Mouse (Mus musculus) liver, embryonic 16.5 days (tissue): ENCODE measurements around the gene Trpm2. TPM values are rescaled to one million over a fixed set of nuclear protein-coding genes. Genes with fewer than 3 reads are reported as not detected.

Source experiments
- ATAC-seq: fragments of 200-750 bp; cut with Nextera tagmentation; 2 replicates; pipeline ENCODE4 v1.8.0; 2017; ENCODE audit warnings: low read depth, mild to moderate bottlenecking, moderate number of reproducible peaks, moderate library complexity
- H3K27ac ChIP-seq: fragments of 300-500 bp; sonication (generic); 2 replicates; pipeline ENCODE4 v1.5.1; 2014; ENCODE audit warnings: mild to moderate bottlenecking, low read length
- H3K27me3 ChIP-seq: fragments of 300-500 bp; sonication (generic); 2 replicates; pipeline ENCODE4 v1.6.1; 2014; ENCODE audit warnings: low read depth, low read length, mixed read lengths; ENCODE audit not compliant: control insufficient read depth, insufficient read depth
- H3K36me3 ChIP-seq: fragments of 300-500 bp; sonication (generic); 2 replicates; pipeline ENCODE4 v1.6.1; 2014; ENCODE audit warnings: mild to moderate bottlenecking; ENCODE audit not compliant: control insufficient read depth, insufficient read depth
- H3K4me1 ChIP-seq: fragments of 300-500 bp; sonication (generic); 2 replicates; pipeline ENCODE4 v1.6.1; 2014; ENCODE audit warnings: low read depth, low read length, mixed read lengths; ENCODE audit not compliant: control insufficient read depth
- H3K4me2 ChIP-seq: fragments of 300-500 bp; sonication (generic); 2 replicates; pipeline ENCODE4 v1.6.1; 2014; ENCODE audit warnings: low read depth, low read length, mixed read lengths
- H3K4me3 ChIP-seq: fragments of 300-500 bp; sonication (generic); 2 replicates; pipeline ENCODE4 v1.5.1; 2014; ENCODE audit warnings: low read depth, mild to moderate bottlenecking, low read length
- H3K9ac ChIP-seq: fragments of 300-500 bp; sonication (generic); 2 replicates; pipeline ENCODE4 v1.6.1; 2014; ENCODE audit warnings: low read depth, low read length
- H3K9me3 ChIP-seq: fragments of 300-500 bp; sonication (generic); replicated peaks from 2 replicates; pipeline ENCODE4 v1.6.1; 2016; ENCODE audit warnings: low read length; ENCODE audit not compliant: control insufficient read depth
- WGBS: fragments of 180-500 bp; shearing (Covaris S2); extraction: QIAGEN DNeasy Blood & Tissue Kit; methylation state at CpG from one replicate; pipeline ENCODE4 v1.1.7; 2014; ENCODE audit not compliant: insufficient replicate concordance; 5-methylcytosine and 5-hydroxymethylcytosine counted together
- polyA plus RNA-seq: library from polyadenylated mRNA; unstranded; fragments of >200 nt; fragmentation: Nextera tagmentation; extraction: Ambion mirVana; gene quantifications from 2 replicates; pipeline ENCODE4 v1.2.1, GENCODE M21; 2015

Trpm2 gene
- polyA plus RNA-seq, 1 experiment from 2014 or later = 2.7 TPM

DNA sequence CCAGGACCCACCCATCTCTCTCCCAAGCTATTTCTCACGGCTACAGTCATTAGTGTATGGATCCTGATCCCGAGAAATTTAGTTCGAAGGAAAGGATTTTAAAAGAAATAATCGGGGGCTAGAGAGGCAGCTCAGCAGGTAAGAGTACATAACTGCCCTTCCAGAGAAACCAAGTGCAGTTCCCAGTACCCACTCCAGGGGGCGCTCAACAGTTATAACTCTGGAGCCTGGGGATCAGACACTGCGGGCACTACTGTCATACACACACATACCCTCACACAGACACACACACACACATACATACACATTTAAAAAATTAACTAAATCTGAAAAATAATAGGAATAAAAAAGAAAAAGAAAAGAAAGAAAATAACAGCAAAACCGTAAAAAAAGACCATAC lies 44.2 kb downstream of the Trpm2 start:
- WGBS = 26% methylated on average over 7 of the region's 7 CpGs
- ATAC-seq = no peak
- H3K4me3 ChIP-seq = no peak overlapping the region
- no peak overlapping the region for H3K4me2 ChIP-seq
- no peaks in the 10 kb centered on the region for H3K36me3 ChIP-seq
- H3K4me1 ChIP-seq = no peaks in the 10 kb centered on the region
- H3K27me3 ChIP-seq = no peaks in the 10 kb centered on the region
- H3K9ac ChIP-seq = no peak overlapping the region
- no peak overlapping the region for H3K27ac ChIP-seq
- H3K9me3 ChIP-seq = no peaks in the 10 kb centered on the region

- no peaks in the 10 kb centered on the region for H3K27me3 ChIP-seq
- no peaks in the 10 kb centered on the region for H3K9me3 ChIP-seq
These were observed 47.7 kb downstream of the Trpm2 start for GRCm38 (mm10) chr10:77922681-77923080.

DNA sequence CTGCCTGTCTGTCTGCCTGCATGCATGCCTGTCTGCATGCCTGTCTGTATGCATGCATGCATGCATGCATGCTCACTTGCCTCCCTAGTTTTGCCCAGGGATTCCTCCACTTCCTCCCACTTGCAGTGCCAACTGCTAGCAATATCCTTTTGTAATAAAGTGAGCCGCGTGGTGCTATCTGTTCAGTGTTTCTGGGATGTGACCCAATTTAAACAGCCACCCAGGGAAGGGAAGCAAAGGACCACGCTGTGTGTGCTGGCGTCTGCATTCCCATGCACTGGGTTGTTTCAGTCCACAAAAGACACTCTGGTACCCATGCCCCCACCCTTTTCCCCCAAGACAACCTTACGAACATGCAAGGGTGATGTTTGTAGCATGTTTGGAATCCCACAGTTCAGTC lies 49.4 kb downstream of the Trpm2 start:
- Histone ChIP-seq H3K4me3 (no peak overlapping the region), H3K27ac (no peak overlapping the region), H3K9ac (no peak overlapping the region), H3K4me1 (no peaks in the 10 kb centered on the region), H3K9me3 (no peaks in the 10 kb centered on the region), H3K36me3 (no peaks in the 10 kb centered on the region), H3K4me2 (no peak overlapping the region), H3K27me3 (no peaks in the 10 kb centered on the region)
- ATAC-seq = no peak
- 56% methylated on average over 5 of the region's 5 CpGs for WGBS

More at GRCm38 (mm10) chr10:77922681-77923080, 47.7 kb downstream of the Trpm2 start:
- Histone ChIP-seq H3K4me1 (no peaks in the 10 kb centered on the region), H3K9ac (no peak overlapping the region), H3K4me2 (no peak overlapping the region), H3K27ac (no peak overlapping the region), H3K4me3 (no peak overlapping the region), H3K36me3 (no peaks in the 10 kb centered on the region)
- WGBS = 38% methylated on average over 4 of the region's 4 CpGs
- no peak for ATAC-seq

DNA sequence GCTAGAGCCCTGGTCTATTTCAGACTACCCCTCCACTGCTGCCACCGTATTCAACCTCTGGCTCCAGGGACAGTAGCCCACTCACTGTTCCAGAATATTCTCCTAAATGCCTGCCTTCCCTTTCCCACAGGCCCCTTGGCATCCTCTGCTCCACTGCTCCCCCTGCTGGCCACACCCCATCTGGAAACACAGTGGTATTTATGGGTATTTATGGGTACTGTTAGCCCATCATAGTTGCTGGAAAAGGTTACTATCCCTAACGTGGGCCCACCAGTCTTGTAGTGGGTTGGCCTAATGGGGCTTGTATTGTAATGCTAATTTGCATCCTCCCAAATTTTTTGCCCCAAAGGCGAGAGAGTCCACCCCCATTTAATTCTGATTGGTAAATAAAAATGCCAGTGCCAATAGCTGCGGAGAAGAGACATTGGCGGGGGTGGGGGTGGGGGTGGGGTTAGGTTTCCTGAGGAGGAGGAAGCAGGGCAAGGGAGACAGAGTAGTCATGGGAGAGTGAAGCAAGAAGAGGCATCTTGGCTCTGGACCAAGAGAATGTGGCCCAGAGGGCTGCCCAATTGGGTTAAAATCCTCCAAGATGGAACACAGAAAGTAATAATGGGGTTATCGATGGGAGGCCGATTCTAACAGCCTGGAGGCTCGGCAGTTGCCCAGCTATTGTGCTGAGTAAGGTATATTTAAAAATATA lies 53.6 kb downstream of the Trpm2 start:
- WGBS = 51% methylated on average over 8 of the region's 8 CpGs
- no peak overlapping the region for H3K27ac ChIP-seq
- no peak overlapping the region for H3K9ac ChIP-seq

DNA sequence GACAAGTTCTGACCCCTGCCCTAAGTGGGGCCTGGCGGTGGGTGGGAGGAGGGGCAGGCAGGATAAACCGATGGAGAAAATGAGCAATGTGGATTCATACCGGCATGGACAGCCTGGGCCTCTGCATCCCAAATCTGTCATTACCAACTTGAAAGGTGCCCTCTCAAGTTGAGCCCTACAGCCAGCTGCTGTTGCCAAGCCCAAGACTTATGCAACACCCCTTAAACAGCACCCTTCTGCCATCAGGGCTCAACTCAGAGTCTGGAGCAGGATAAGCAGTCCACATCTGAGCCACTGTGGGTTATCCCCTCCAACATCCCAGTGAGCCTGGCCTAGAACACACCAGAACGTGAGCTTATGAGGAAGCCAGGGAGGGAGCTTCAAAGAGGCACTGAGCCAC lies 57.1 kb downstream of the Trpm2 start:
- Histone ChIP-seq H3K4me1 (no peaks in the 10 kb centered on the region), H3K4me2 (no peak overlapping the region), H3K4me3 (no peak overlapping the region), H3K9me3 (no peaks in the 10 kb centered on the region), H3K27me3 (no peaks in the 10 kb centered on the region), H3K36me3 (no peaks in the 10 kb centered on the region), H3K9ac (no peak overlapping the region), H3K27ac (no peak overlapping the region)
- no peak for ATAC-seq
- 44% methylated on average over 4 of the region's 4 CpGs for WGBS

More for the DNA sequence above, 53.6 kb downstream of the Trpm2 start:
- Histone ChIP-seq H3K4me2 (no peak overlapping the region), H3K27me3 (no peaks in the 10 kb centered on the region), H3K4me1 (no peaks in the 10 kb centered on the region), H3K9me3 (no peaks in the 10 kb centered on the region), H3K4me3 (no peak overlapping the region), H3K36me3 (no peaks in the 10 kb centered on the region)
- ATAC-seq = no peak

- Histone ChIP-seq H3K9me3 (no peaks in the 10 kb centered on the region), H3K36me3 (no peaks in the 10 kb centered on the region), H3K4me2 (no peak overlapping the region), H3K4me3 (no peak overlapping the region), H3K4me1 (no peaks in the 10 kb centered on the region), H3K27me3 (no peaks in the 10 kb centered on the region), H3K27ac (no peak overlapping the region), H3K9ac (no peak overlapping the region)
- no peak for ATAC-seq
- 48% methylated on average over 7 of the region's 7 CpGs for WGBS
These were observed 57.8 kb downstream of the Trpm2 start for GRCm38 (mm10) chr10:77912605-77913004.

DNA sequence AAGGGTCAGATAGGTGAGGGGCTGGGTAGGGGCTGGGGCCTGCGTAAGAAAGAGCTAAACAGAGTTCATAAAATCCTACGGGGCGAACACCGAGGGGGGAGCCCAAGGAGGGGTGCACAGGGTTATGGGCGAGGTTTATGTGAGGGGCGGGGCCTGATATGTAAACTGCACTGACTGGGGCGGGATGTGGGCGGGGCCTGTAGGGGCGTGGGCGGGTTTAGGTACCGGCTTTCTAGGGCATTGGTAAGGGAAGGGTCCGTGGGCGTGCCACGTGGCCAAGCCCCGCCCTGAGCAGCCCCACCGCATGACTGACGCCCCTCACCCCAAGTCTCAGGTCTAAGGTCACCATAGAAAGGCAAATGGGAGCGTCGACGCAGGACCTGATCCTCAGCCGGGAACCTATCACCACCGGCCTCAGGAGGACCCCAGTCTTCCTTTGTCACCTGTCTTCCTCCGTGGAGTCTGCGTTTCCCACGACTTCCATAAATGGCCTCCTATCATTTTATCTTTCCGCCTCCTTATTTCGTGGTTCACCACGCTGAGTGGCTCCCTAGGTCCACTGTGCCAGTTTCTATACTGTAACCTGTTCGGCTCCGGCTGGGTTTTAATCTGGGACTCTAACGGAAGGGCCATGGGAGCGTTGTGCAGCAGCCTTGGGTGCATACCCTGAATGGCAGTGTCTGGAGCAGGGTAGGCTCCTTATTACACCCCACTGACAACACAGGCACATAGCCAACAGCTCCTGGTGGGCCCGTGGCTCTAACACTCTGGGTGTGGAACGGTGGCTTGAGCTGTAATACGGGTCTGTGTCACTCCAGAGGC lies 67.3 kb downstream of the Trpm2 start:
- ATAC-seq = peak; percentile 66
- peaks cover 16% of the 10 kb centered on the region for H3K27me3 ChIP-seq
- H3K4me1 ChIP-seq = peaks cover 6% of the 10 kb centered on the region
- peak overlapping the region; percentile 55 for H3K4me2 ChIP-seq
- H3K36me3 ChIP-seq = no peaks in the 10 kb centered on the region
- WGBS = 5% methylated on average over 35 of the region's 35 CpGs
- H3K27ac ChIP-seq = no peak overlapping the region
- H3K9ac ChIP-seq = no peak overlapping the region
- H3K4me3 ChIP-seq = peak overlapping the region; percentile 64
- H3K9me3 ChIP-seq = no peaks in the 10 kb centered on the region

GRCm38 (mm10) chr10:77902211-77902893 lies 68.0 kb downstream of the Trpm2 start, which contains the start of gene Lrrc3:
Lrrc3 (minus strand) TSS chr10:77902536.
- no peaks in the 10 kb centered on the region for H3K9me3 ChIP-seq
- H3K4me2 ChIP-seq = peak within 1 kb of the TSS; percentile 55
- peak; percentile 73 for ATAC-seq
- WGBS = 1% methylated on average over 44 of the region's 46 CpGs
- no peaks in the 10 kb centered on the region for H3K36me3 ChIP-seq
- peak within 1 kb of the TSS; percentile 59 for H3K9ac ChIP-seq
- peaks cover 6% of the 10 kb centered on the region for H3K4me1 ChIP-seq
- H3K27ac ChIP-seq = peak within 1 kb of the TSS; percentile 57
- H3K27me3 ChIP-seq = peaks cover 16% of the 10 kb centered on the region
- H3K4me3 ChIP-seq = peak within 1 kb of the TSS; percentile 64
